Mouse (Mus musculus) forebrain, embryonic 13.5 days (tissue): ENCODE measurements at regions not wholly inside any gene's neighbourhood (a gene's known extent, or its start where the extent isn't known, plus 50 kb on each side); places are given as distances from the start of the nearest gene placed in this dataset.
A peak's percentile ranks its signal among the peaks of the same experiment; 100 is the strongest.

Source experiments
- ATAC-seq: fragments of 200-750 bp; cut with Nextera tagmentation; 2 replicates; pipeline ENCODE4 v1.8.0; 2017
- H3K27ac ChIP-seq: fragments of 300-500 bp; sonication (generic); 2 replicates; pipeline ENCODE4 v1.5.1; 2015; ENCODE audit warnings: inconsistent platforms, mild to moderate bottlenecking, moderate library complexity
- H3K27me3 ChIP-seq: fragments of 300-500 bp; sonication (generic); 2 replicates; pipeline ENCODE4 v1.6.1; 2015; ENCODE audit warnings: mild to moderate bottlenecking, inconsistent platforms
- H3K36me3 ChIP-seq: fragments of 300-500 bp; sonication (generic); 2 replicates; pipeline ENCODE4 v1.6.1; 2015; ENCODE audit warnings: mild to moderate bottlenecking, inconsistent platforms; ENCODE audit not compliant: poor library complexity, severe bottlenecking
- H3K4me1 ChIP-seq: fragments of 300-500 bp; sonication (generic); 2 replicates; pipeline ENCODE4 v1.6.1; 2015; ENCODE audit warnings: inconsistent platforms
- H3K4me2 ChIP-seq: fragments of 300-500 bp; sonication (generic); 2 replicates; pipeline ENCODE4 v1.6.1; 2015; ENCODE audit warnings: inconsistent platforms, mild to moderate bottlenecking, moderate library complexity
- H3K4me3 ChIP-seq: fragments of 300-500 bp; sonication (generic); 2 replicates; pipeline ENCODE4 v1.5.1; 2015; ENCODE audit warnings: mild to moderate bottlenecking, inconsistent platforms
- H3K9ac ChIP-seq: fragments of 300-500 bp; sonication (generic); 2 replicates; pipeline ENCODE4 v1.6.1; 2015; ENCODE audit warnings: mild to moderate bottlenecking, inconsistent platforms
- H3K9me3 ChIP-seq: fragments of 300-500 bp; sonication (generic); replicated peaks from 2 replicates; pipeline ENCODE4 v1.6.1; 2016; ENCODE audit warnings: inconsistent platforms
- WGBS: fragments of 180-500 bp; shearing (Covaris S2); methylation state at CpG from one replicate; pipeline ENCODE4 v1.1.7; 2015; 5-methylcytosine and 5-hydroxymethylcytosine counted together

- ATAC-seq, result no peak
- H3K4me3 ChIP-seq, result no peak overlapping the region
- H3K9ac ChIP-seq, result no peak overlapping the region
- 83% methylated on average over 2 of the region's 2 CpGs for WGBS
- H3K4me1 ChIP-seq, result no peaks in the 10 kb centered on the region
- no peak overlapping the region for H3K27ac ChIP-seq
- no peaks in the 10 kb centered on the region for H3K36me3 ChIP-seq
- no peak overlapping the region for H3K4me2 ChIP-seq
- no peaks in the 10 kb centered on the region for H3K9me3 ChIP-seq
- H3K27me3 ChIP-seq, result no peaks in the 10 kb centered on the region
These were observed 1036.6 kb upstream of the Lcorl start for GRCm38 (mm10) chr5:46894037-46894436.

DNA sequence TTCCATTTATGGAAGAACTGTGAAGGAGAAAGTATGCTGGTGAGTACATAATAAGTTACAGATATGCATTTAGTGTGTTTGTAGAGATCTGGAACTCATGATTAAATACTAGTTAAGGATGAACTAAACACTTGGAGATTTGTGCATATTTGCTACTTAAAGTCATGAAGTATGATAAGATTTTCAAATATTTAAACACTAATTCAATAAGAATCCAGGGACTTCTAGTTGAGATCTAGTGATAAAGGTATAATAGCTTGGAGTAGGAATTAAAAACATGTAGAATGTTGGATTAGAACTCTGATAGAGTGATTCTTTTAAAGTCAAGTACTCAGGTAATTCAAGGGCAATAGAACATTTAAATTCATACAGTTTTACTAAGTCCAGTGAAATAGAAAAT lies 1026.5 kb upstream of the Lcorl start:
- no peak overlapping the region for H3K27ac ChIP-seq
- H3K4me3 ChIP-seq, result no peak overlapping the region
- no peaks in the 10 kb centered on the region for H3K4me1 ChIP-seq
- H3K27me3 ChIP-seq, result no peaks in the 10 kb centered on the region
- H3K9ac ChIP-seq, result no peak overlapping the region
- no peak for ATAC-seq
- H3K36me3 ChIP-seq, result no peaks in the 10 kb centered on the region
- H3K4me2 ChIP-seq, result no peak overlapping the region
- H3K9me3 ChIP-seq, result no peaks in the 10 kb centered on the region

GRCm38 (mm10) chr5:46856837-46857236 lies 999.4 kb upstream of the Lcorl start:
- Histone ChIP-seq H3K27me3 (no peaks in the 10 kb centered on the region), H3K4me2 (no peak overlapping the region), H3K27ac (no peak overlapping the region), H3K9ac (no peak overlapping the region), H3K4me3 (no peak overlapping the region), H3K9me3 (no peaks in the 10 kb centered on the region), H3K4me1 (no peaks in the 10 kb centered on the region), H3K36me3 (no peaks in the 10 kb centered on the region)
- no peak for ATAC-seq

DNA sequence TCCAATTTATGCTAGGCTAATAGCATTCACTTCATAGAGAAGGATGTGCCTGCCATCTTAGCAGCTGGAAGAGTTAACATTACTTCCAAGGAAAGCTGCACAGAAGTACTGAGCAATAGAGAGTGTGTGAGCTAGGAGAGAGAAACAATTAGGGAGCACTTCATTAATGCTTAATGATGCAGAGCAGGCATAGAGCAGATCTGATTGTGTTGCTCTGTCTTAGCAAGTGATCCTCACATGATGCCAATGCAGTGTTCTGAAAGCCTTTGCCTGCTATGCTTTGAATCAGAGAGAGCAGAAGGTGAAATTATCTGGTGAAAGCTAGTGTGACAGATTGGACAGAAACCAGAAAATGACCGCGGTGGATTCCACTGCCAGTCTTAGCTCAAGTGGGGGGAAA lies 987.8 kb upstream of the Lcorl start:
- no peaks in the 10 kb centered on the region for H3K27me3 ChIP-seq
- H3K4me1 ChIP-seq, result peaks cover 5% of the 10 kb centered on the region; the same call in 1 of the 2 replicates
- WGBS, result 51% methylated on average over 2 of the region's 2 CpGs
- no peak overlapping the region for H3K4me3 ChIP-seq
- H3K27ac ChIP-seq, result no peak overlapping the region
- H3K9ac ChIP-seq, result no peak overlapping the region
- peak; percentile 53; the same call in 1 of the 2 replicates for ATAC-seq
- H3K4me2 ChIP-seq, result no peak overlapping the region
- no peaks in the 10 kb centered on the region for H3K9me3 ChIP-seq
- H3K36me3 ChIP-seq, result no peaks in the 10 kb centered on the region

GRCm38 (mm10) chr5:46836810-46837209 lies 979.4 kb upstream of the Lcorl start:
- no peak for ATAC-seq
- Histone ChIP-seq H3K4me3 (no peak overlapping the region), H3K36me3 (no peaks in the 10 kb centered on the region), H3K27me3 (no peaks in the 10 kb centered on the region), H3K4me2 (no peak overlapping the region), H3K27ac (no peak overlapping the region), H3K9me3 (no peaks in the 10 kb centered on the region), H3K9ac (no peak overlapping the region), H3K4me1 (no peaks in the 10 kb centered on the region)
- WGBS, result 80% methylated on average over 4 of the region's 4 CpGs

- Histone ChIP-seq H3K4me3 (no peak overlapping the region), H3K4me2 (no peak overlapping the region), H3K27ac (peak overlapping the region; percentile 33; the same call in 1 of the 2 replicates), H3K36me3 (no peaks in the 10 kb centered on the region), H3K9me3 (no peaks in the 10 kb centered on the region), H3K9ac (no peak overlapping the region), H3K27me3 (no peaks in the 10 kb centered on the region), H3K4me1 (peaks cover 16% of the 10 kb centered on the region)
- WGBS, result 9% methylated on average over 9 of the region's 9 CpGs
- ATAC-seq, result peak; percentile 71
These were observed 973.6 kb upstream of the Lcorl start for GRCm38 (mm10) chr5:46830797-46831618.

DNA sequence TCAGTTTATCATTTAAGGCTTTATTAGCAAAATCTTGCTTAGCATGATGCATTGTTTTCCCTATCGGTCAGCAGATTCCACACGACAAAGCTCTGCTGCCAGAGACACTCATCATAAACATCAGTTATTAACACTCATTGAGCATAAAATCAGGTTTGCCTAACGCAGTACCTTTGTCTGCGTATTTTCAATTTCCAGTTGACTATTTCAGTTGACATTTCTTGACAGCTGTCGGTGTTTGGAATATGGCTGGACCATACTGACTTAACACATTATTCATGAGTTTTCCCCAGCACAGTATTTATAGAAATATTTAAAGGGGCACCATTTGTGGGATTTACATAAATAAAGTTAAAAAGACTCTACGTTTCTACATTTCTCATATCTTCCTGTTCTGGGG lies 972.7 kb upstream of the Lcorl start:
- 45% methylated on average over 6 of the region's 6 CpGs for WGBS
- Histone ChIP-seq H3K9ac (no peak overlapping the region), H3K27me3 (no peaks in the 10 kb centered on the region), H3K36me3 (no peaks in the 10 kb centered on the region), H3K4me1 (peaks cover 16% of the 10 kb centered on the region), H3K9me3 (no peaks in the 10 kb centered on the region), H3K27ac (no peak overlapping the region), H3K4me3 (no peak overlapping the region), H3K4me2 (no peak overlapping the region)
- no peak for ATAC-seq

DNA sequence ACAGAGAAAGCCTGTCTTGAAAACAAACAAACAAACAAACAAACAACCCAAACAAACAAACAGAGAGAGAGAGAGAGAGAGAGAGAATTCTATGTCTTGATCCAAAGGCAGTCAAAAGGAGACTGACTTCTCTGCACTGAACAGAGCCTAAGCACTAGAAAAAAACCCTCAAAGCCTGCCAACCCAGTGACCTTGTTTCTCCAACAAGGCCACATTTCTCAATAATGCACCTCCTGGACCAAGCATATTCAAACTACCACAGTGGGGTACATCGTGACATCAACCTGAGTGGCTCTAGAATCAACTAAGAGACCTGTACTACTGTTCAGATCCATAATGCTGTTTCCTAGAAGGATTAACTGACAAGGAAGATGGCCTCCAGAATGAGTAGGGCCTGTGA lies 969.0 kb upstream of the Lcorl start:
- ATAC-seq, result no peak
- 96% methylated on average over 1 of the region's 1 CpGs for WGBS
- H3K4me3 ChIP-seq, result no peak overlapping the region

DNA sequence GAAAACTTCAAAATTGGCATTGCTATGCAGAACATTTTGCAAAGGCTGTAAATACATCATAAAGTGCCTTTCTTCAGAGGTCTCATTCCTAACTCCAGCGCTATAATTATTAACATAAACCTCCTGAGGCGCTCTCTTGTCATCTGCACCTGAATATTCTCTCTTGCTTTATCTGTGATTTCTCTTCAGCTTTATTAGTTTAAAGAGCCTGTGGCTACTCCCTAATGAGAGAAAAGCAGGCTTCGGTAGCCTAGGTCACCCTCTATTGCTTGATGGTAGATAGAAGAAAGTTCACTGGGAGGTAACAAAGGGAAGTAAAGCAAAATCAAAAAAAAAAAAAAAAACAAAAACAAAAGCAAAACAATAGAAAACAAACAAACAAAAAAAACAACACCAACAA lies 967.5 kb upstream of the Lcorl start:
- H3K4me1 ChIP-seq, result peaks cover 4% of the 10 kb centered on the region; the same call in 1 of the 2 replicates
- ATAC-seq, result no peak
- H3K4me2 ChIP-seq, result no peak overlapping the region
- H3K27me3 ChIP-seq, result no peaks in the 10 kb centered on the region
- no peaks in the 10 kb centered on the region for H3K36me3 ChIP-seq
- 55% methylated on average over 3 of the region's 3 CpGs for WGBS
- H3K9ac ChIP-seq, result no peak overlapping the region
- H3K27ac ChIP-seq, result no peak overlapping the region
- H3K9me3 ChIP-seq, result no peaks in the 10 kb centered on the region
- H3K4me3 ChIP-seq, result no peak overlapping the region

More for the DNA sequence above, 969.0 kb upstream of the Lcorl start:
- Histone ChIP-seq H3K4me2 (no peak overlapping the region), H3K36me3 (no peaks in the 10 kb centered on the region), H3K4me1 (peaks cover 13% of the 10 kb centered on the region), H3K27ac (no peak overlapping the region), H3K27me3 (no peaks in the 10 kb centered on the region), H3K9ac (no peak overlapping the region), H3K9me3 (no peaks in the 10 kb centered on the region)

DNA sequence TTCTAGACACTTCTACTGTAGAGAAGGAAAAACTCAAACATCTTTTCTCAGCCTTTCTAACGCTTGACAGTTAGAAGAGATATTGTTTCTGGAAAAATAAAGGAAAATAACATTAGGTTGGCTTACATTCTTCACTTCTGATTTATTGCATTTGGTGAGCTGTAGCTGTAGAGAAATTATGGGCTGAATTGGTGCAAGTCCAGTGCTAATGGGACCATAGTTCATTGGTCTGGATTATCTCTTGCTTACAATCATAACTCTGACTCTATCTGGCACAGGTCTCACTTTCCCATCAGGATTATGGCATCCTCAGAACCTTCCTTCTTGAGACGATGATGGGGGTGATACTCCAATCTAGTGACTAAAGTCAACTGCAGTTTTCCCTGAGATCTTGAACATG lies 937.7 kb upstream of the Lcorl start:
- H3K27ac ChIP-seq, result no peak overlapping the region
- no peaks in the 10 kb centered on the region for H3K27me3 ChIP-seq
- no peaks in the 10 kb centered on the region for H3K36me3 ChIP-seq
- H3K4me2 ChIP-seq, result no peak overlapping the region
- no peak overlapping the region for H3K9ac ChIP-seq
- no peak overlapping the region for H3K4me3 ChIP-seq
- H3K4me1 ChIP-seq, result peaks cover 15% of the 10 kb centered on the region
- 96% methylated on average over 2 of the region's 2 CpGs for WGBS
- no peaks in the 10 kb centered on the region for H3K9me3 ChIP-seq
- no peak for ATAC-seq

GRCm38 (mm10) chr5:46794028-46794705 lies 936.8 kb upstream of the Lcorl start:
- Histone ChIP-seq H3K4me3 (no peak overlapping the region), H3K27ac (no peak overlapping the region), H3K36me3 (no peaks in the 10 kb centered on the region), H3K4me2 (no peak overlapping the region), H3K9me3 (no peaks in the 10 kb centered on the region), H3K4me1 (peaks cover 15% of the 10 kb centered on the region), H3K9ac (no peak overlapping the region), H3K27me3 (no peaks in the 10 kb centered on the region)
- 85% methylated on average over 7 of the region's 7 CpGs for WGBS
- ATAC-seq, result no peak

GRCm38 (mm10) chr5:46791051-46791450 lies 933.6 kb upstream of the Lcorl start:
- Histone ChIP-seq H3K9ac (no peak overlapping the region), H3K4me2 (no peak overlapping the region), H3K27me3 (no peaks in the 10 kb centered on the region), H3K4me1 (peaks cover 22% of the 10 kb centered on the region), H3K27ac (peak overlapping the region; percentile 62), H3K9me3 (no peaks in the 10 kb centered on the region), H3K36me3 (no peaks in the 10 kb centered on the region), H3K4me3 (no peak overlapping the region)
- WGBS, result 35% methylated on average over 3 of the region's 3 CpGs
- ATAC-seq, result peak; percentile 86
